Mouse (Mus musculus) forebrain, embryonic 15.5 days (tissue): ENCODE data around the gene Fkbp9. TPM values are rescaled to one million over a fixed set of nuclear protein-coding genes. Genes with fewer than 3 reads are reported as not detected.

Experiments used
- polyA plus RNA-seq: library from polyadenylated mRNA; unstranded; fragments of >200 nt; fragmentation: Nextera tagmentation; extraction: Ambion mirVana; gene quantifications from 2 replicates; pipeline ENCODE4 v1.2.1, GENCODE M21; 2015

Gene Fkbp9
- polyA plus RNA-seq, 1 experiment from 2014 or later: 30.6 TPM

Other genes starting within 250 kb of the Fkbp9 start
- 95.2 and 109 TPM in 2 replicates for gene Lsm5, start 127.3 kb upstream of the Fkbp9 start, polyA plus RNA-seq
- gene Avl9, start 117.2 kb upstream of the Fkbp9 start, polyA plus RNA-seq: 39.0 and 39.2 TPM in 2 replicates
- gene Kbtbd2, start 34.2 kb upstream of the Fkbp9 start, polyA plus RNA-seq: 36.4 and 37.9 TPM in 2 replicates
- 150 and 159 TPM in 2 replicates for gene Nt5c3, start 91.9 kb downstream of the Fkbp9 start, polyA plus RNA-seq
- gene Vmn1r4, start 92.0 kb downstream of the Fkbp9 start, polyA plus RNA-seq: 0.29 and 0.43 TPM in 2 replicates
- gene Vmn1r5, start 138.2 kb downstream of the Fkbp9 start, polyA plus RNA-seq: not detected in 2 replicates
- gene Vmn1r6, start 165.2 kb downstream of the Fkbp9 start, polyA plus RNA-seq: not detected in 2 replicates
- gene Vmn1r7, start 193.3 kb downstream of the Fkbp9 start, polyA plus RNA-seq: not detected in 2 replicates
- not detected in 2 replicates for gene Vmn1r8, start 200.2 kb downstream of the Fkbp9 start, polyA plus RNA-seq
- gene Vmn1r9, start 234.7 kb downstream of the Fkbp9 start, polyA plus RNA-seq: not detected in 2 replicates